ENCODE assay signal across 8 mouse cellular contexts in the genomic region with DNA sequence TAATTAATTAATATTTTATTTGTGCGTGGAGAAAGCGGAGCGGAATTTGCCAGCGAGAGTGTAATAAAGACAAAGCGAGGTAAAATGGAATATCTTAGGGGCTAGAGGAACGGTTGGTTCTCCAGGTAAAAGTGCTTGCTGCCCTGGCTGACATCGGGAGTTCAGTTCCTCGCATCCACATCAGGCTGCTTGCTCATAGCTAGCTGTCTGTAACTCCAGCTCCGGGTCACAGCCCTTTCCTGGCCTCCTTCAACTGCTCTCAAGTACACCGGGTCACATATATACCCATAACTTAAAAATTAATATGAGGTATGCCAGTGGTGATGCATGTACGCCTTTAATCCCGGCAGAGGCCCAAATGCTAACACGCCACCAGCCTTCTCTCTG. TPM values are rescaled to one million over a fixed set of nuclear protein-coding genes. Genes with fewer than 3 reads are reported as not detected.
DNase-seq lines count a peak whose midpoint lies in the region; ATAC-seq and TF ChIP-seq lines count a peak whose summit lies in the region.

No protein-coding gene starts in this region.

- 0 out of 2 replicates have a peak overlapping the region, but pooled peaks have one; percentile 8 for H3K27ac ChIP-seq in heart, embryonic 13.5 days (replicated peaks)
- H3K27ac ChIP-seq in ES-E14 (ENCODE audit: insufficient read depth, low read depth, low read length, poor library complexity, severe bottlenecking): no peak overlapping the region
- 0 out of 2 replicates have a peak overlapping the region, but pooled peaks have one; percentile 17 for H3K27ac ChIP-seq in heart, embryonic 16.5 days (ENCODE audit: low read length)
- H3K27ac ChIP-seq in liver, postnatal 0 days (ENCODE audit: low read depth): no peak overlapping the region; the same call in 1 of the 2 replicates

- no peaks in the 10 kb centered on the region for H3K9me3 ChIP-seq in heart, embryonic 13.5 days
- H3K9me3 ChIP-seq in ES-E14 (ENCODE audit: control insufficient read depth, insufficient read depth, low read depth, low read length): no peaks in the 10 kb centered on the region
- H3K9me3 ChIP-seq in heart, embryonic 16.5 days (replicated peaks; ENCODE audit: control insufficient read depth, low read length): no peaks in the 10 kb centered on the region
- no peaks in the 10 kb centered on the region for H3K9me3 ChIP-seq in liver, postnatal 0 days (ENCODE audit: low read length)

- no peak for DNase-seq in heart, postnatal 36 days
- DNase-seq in ES-E14 (ENCODE audit: low read depth, low spot score): no peak
- DNase-seq in liver, postnatal 0 days: no peak
- DNase-seq in yolk sac, embryonic 10.5 days (ENCODE audit: low spot score): no peak
- no peak for DNase-seq in adrenal gland, postnatal 4 days (ENCODE audit: low spot score in 2 of 2)
- no peak for DNase-seq in spleen, postnatal 36 days (ENCODE audit: low spot score in 2 of 2)

- no peak for TF ChIP-seq EP300 in liver, postnatal 0 days (IDR thresholded peaks at IDR 0.05; ENCODE audit: low read depth)

- peak overlapping the region; percentile 76 for H3K4me3 ChIP-seq in heart, embryonic 13.5 days
- H3K4me3 ChIP-seq in ES-E14 (ENCODE audit: insufficient read depth in 1 of 2, low read depth in 1 of 2, low read length in 2 of 2, poor library complexity in 1 of 2, severe bottlenecking in 1 of 2): peak overlapping the region; percentile 58 to 62
- H3K4me3 ChIP-seq in heart, embryonic 16.5 days (ENCODE audit: low read length): peak overlapping the region; percentile 42
- peak overlapping the region; percentile 98 for H3K4me3 ChIP-seq in liver, postnatal 0 days (ENCODE audit: low read depth, low read length)

- peaks cover 21% of the 10 kb centered on the region for H3K36me3 ChIP-seq in heart, embryonic 13.5 days
- H3K36me3 ChIP-seq in ES-E14 (ENCODE audit: control insufficient read depth, insufficient read depth, low read length, poor library complexity, severe bottlenecking): peaks cover 14% of the 10 kb centered on the region; the same call in 1 of the 2 replicates
- no peaks in the 10 kb centered on the region; the same call in 1 of the 2 replicates for H3K36me3 ChIP-seq in heart, embryonic 16.5 days (ENCODE audit: control insufficient read depth, insufficient read depth)
- H3K36me3 ChIP-seq in liver, postnatal 0 days (replicated peaks; ENCODE audit: insufficient read depth, low read length): peaks cover 8% of the 10 kb centered on the region

- peaks cover 55% of the 10 kb centered on the region for H3K4me1 ChIP-seq in heart, embryonic 13.5 days
- H3K4me1 ChIP-seq in ES-E14 (ENCODE audit: control insufficient read depth in 2 of 2, insufficient read depth in 2 of 2, low read length in 2 of 2, poor library complexity in 1 of 2): peaks cover 4 to 15% of the 10 kb centered on the region in 2 experiments
- H3K4me1 ChIP-seq in heart, embryonic 16.5 days (ENCODE audit: control insufficient read depth, insufficient read depth, low read length): peaks cover 37% of the 10 kb centered on the region
- peaks cover 38% of the 10 kb centered on the region for H3K4me1 ChIP-seq in liver, postnatal 0 days (ENCODE audit: insufficient read depth)

- ATAC-seq in heart, embryonic 13.5 days (ENCODE audit: extremely low read depth, insufficient number of reproducible peaks, low FRiP score, low TSS enrichment): no peak
- no peak for ATAC-seq in heart, embryonic 16.5 days (replicated peaks; ENCODE audit: extremely low read depth, insufficient read depth, low FRiP score)
- no peak for ATAC-seq in liver, postnatal 0 days

- H3K9ac ChIP-seq in heart, embryonic 13.5 days: peak overlapping the region; percentile 69
- H3K9ac ChIP-seq in ES-E14 (ENCODE audit: insufficient read depth, low read depth, low read length, poor library complexity, severe bottlenecking): peak overlapping the region; percentile 60
- peak overlapping the region; percentile 64 for H3K9ac ChIP-seq in heart, embryonic 16.5 days (ENCODE audit: low read length)
- H3K9ac ChIP-seq in liver, postnatal 0 days (replicated peaks): peak overlapping the region; percentile 55

- intact Hi-C loops in heart, postnatal 36 days (cut with DNase I): loop anchor here (5.0 kb wide), 1 partner anchor 80 kb away; a partner anchor contains a TSS

- H3K4me2 ChIP-seq in heart, embryonic 13.5 days: peak overlapping the region; percentile 64
- H3K4me2 ChIP-seq in heart, embryonic 16.5 days (ENCODE audit: low read depth, low read length): peak overlapping the region; percentile 62
- peak overlapping the region; percentile 67 for H3K4me2 ChIP-seq in liver, postnatal 0 days (ENCODE audit: low read depth, low read length)

- WGBS in heart, embryonic 13.5 days: 34% methylated on average over 13 of the region's 13 CpGs
- WGBS in heart, embryonic 16.5 days: 35% methylated on average over 13 of the region's 13 CpGs
- WGBS in liver, postnatal 0 days (ENCODE audit: insufficient replicate concordance): 35% methylated on average over 13 of the region's 13 CpGs

- in situ Hi-C loops in ES-E14 (cut with MboI; ENCODE audit: low sequenced_read_pairs in 2 of 2, unreplicated experiment in 2 of 2): no loop called here

- TF ChIP-seq CTCF in liver, postnatal 0 days (IDR thresholded peaks at IDR 0.05; ENCODE audit: low read depth): no peak

- H3K27me3 ChIP-seq in heart, embryonic 13.5 days (replicated peaks): no peaks in the 10 kb centered on the region
- no peaks in the 10 kb centered on the region for H3K27me3 ChIP-seq in heart, embryonic 16.5 days (ENCODE audit: control insufficient read depth, insufficient read depth, low read length)
- no peaks in the 10 kb centered on the region for H3K27me3 ChIP-seq in liver, postnatal 0 days (ENCODE audit: insufficient read depth, low read length)

TF ChIP-seq in ES-E14, 5 proteins besides CTCF, POLR2A, EP300 and RAD21:
- TF ChIP-seq ZC3H11A (IDR thresholded peaks at IDR 0.05; ENCODE audit: borderline replicate concordance, low read depth, low read length): no peak
- no peak for TF ChIP-seq ZNF384 (IDR thresholded peaks at IDR 0.05; ENCODE audit: low read depth, low read length)
- TF ChIP-seq CHD2 (IDR thresholded peaks at IDR 0.05; ENCODE audit: low read depth, low read length): no peak; the same call in 1 of the 2 replicates

RNA-seq across cellular contexts. Expression of a gene that starts 0.5 kb away (rescaled TPM):
- 85.0 and 87.6 TPM in 2 replicates for polyA plus RNA-seq in heart, embryonic 13.5 days (2015; fragmentation: Nextera tagmentation; extraction: Ambion mirVana)
- total RNA-seq in heart, postnatal 36 days (2021): 10 to 100 TPM; 15.4 to 17.3 TPM
- total RNA-seq in ES-E14 (2012; rRNA removed): 67.7 and 73.8 TPM in 2 replicates
- 81.1 and 82.8 TPM in 2 replicates for polyA plus RNA-seq in heart, embryonic 16.5 days (2015; fragmentation: Nextera tagmentation; extraction: Ambion mirVana)
- 35.9 and 37.1 TPM in 2 replicates for polyA plus RNA-seq in liver, postnatal 0 days (2015; fragmentation: Nextera tagmentation; extraction: Ambion mirVana)
- total RNA-seq in adrenal gland, postnatal 4 days (2021): 10 to 100 TPM; 66.3 to 67.4 TPM

RNA-seq across cellular contexts. Expression of a gene that starts 3.3 kb away (rescaled TPM):
- 14.1 and 14.2 TPM in 2 replicates for polyA plus RNA-seq in heart, embryonic 13.5 days (2015; fragmentation: Nextera tagmentation; extraction: Ambion mirVana)
- total RNA-seq in heart, postnatal 36 days (2021): 1 to 10 TPM; 1.3 to 1.5 TPM
- 48.3 and 57.9 TPM in 2 replicates for total RNA-seq in ES-E14 (2012; rRNA removed)
- polyA plus RNA-seq in heart, embryonic 16.5 days (2015; fragmentation: Nextera tagmentation; extraction: Ambion mirVana): 12.1 and 12.7 TPM in 2 replicates
- polyA plus RNA-seq in liver, postnatal 0 days (2015; fragmentation: Nextera tagmentation; extraction: Ambion mirVana): 4.9 and 6.5 TPM in 2 replicates
- 10 to 100 TPM; 15.6 to 16.2 TPM for total RNA-seq in adrenal gland, postnatal 4 days (2021)

RNA-seq across cellular contexts. Expression of a gene that starts 31.4 kb away (rescaled TPM):
- polyA plus RNA-seq in heart, embryonic 13.5 days (2015; fragmentation: Nextera tagmentation; extraction: Ambion mirVana): 62.1 and 68.1 TPM in 2 replicates
- total RNA-seq in heart, postnatal 36 days (2021): 10 to 100 TPM; 58.6 to 64.1 TPM
- total RNA-seq in ES-E14 (2012; rRNA removed): 39.0 and 61.5 TPM in 2 replicates
- 77.4 and 78.0 TPM in 2 replicates for polyA plus RNA-seq in heart, embryonic 16.5 days (2015; fragmentation: Nextera tagmentation; extraction: Ambion mirVana)
- polyA plus RNA-seq in liver, postnatal 0 days (2015; fragmentation: Nextera tagmentation; extraction: Ambion mirVana): 17.5 and 23.9 TPM in 2 replicates
- total RNA-seq in adrenal gland, postnatal 4 days (2021): 10 to 100 TPM; 91.6 to 91.9 TPM

RNA-seq across cellular contexts. Expression of a gene that starts 31.5 kb away (rescaled TPM):
- 11.9 and 14.6 TPM in 2 replicates for polyA plus RNA-seq in heart, embryonic 13.5 days (2015; fragmentation: Nextera tagmentation; extraction: Ambion mirVana)
- total RNA-seq in heart, postnatal 36 days (2021): 10 to 100 TPM; 15.5 to 16.4 TPM
- total RNA-seq in ES-E14 (2012; rRNA removed): 3.4 and 6.4 TPM in 2 replicates
- 16.6 and 17.9 TPM in 2 replicates for polyA plus RNA-seq in heart, embryonic 16.5 days (2015; fragmentation: Nextera tagmentation; extraction: Ambion mirVana)
- polyA plus RNA-seq in liver, postnatal 0 days (2015; fragmentation: Nextera tagmentation; extraction: Ambion mirVana): 14.3 and 16.8 TPM in 2 replicates
- 1 to 10 TPM; 9.3 to 9.4 TPM for total RNA-seq in adrenal gland, postnatal 4 days (2021)

RNA-seq across cellular contexts. Expression of a gene that starts 37.9 kb away (rescaled TPM):
- 37.8 and 44.2 TPM in 2 replicates for polyA plus RNA-seq in heart, embryonic 13.5 days (2015; fragmentation: Nextera tagmentation; extraction: Ambion mirVana)
- 10 to 100 TPM; 57.6 to 61.3 TPM for total RNA-seq in heart, postnatal 36 days (2021)
- 34.8 and 38.8 TPM in 2 replicates for total RNA-seq in ES-E14 (2012; rRNA removed)
- 44.9 and 46.2 TPM in 2 replicates for polyA plus RNA-seq in heart, embryonic 16.5 days (2015; fragmentation: Nextera tagmentation; extraction: Ambion mirVana)
- 19.1 and 20.5 TPM in 2 replicates for polyA plus RNA-seq in liver, postnatal 0 days (2015; fragmentation: Nextera tagmentation; extraction: Ambion mirVana)
- total RNA-seq in adrenal gland, postnatal 4 days (2021): 10 to 100 TPM; 74.6 to 76.8 TPM

Comparison
In these comparisons a context has a peak if more than half of its experiments do, and no peak if none do; other contexts are left out.
1. H3K27ac ChIP-seq: peak in heart, embryonic 13.5 days (single experiment) and heart, embryonic 16.5 days (single experiment); none in ES-E14 (single experiment) and liver, postnatal 0 days (single experiment).
2. H3K4me3 ChIP-seq: peak in every context shown above with its lines; median percentile 98 in liver, postnatal 0 days; 76 in heart, embryonic 13.5 days; 60 in ES-E14; 42 in heart, embryonic 16.5 days.
3. RNA of a gene that starts 3.3 kb away (total RNA-seq): 48.3 to 57.9 TPM in ES-E14 and 15.6 to 16.2 TPM in adrenal gland, postnatal 4 days; 1.3 to 1.5 TPM in heart, postnatal 36 days; every median in the first group is over 4 times any median in the second.
4. Peak in every context shown above with its lines, with median percentiles within 50 percentile points of each other: H3K4me2 ChIP-seq and H3K9ac ChIP-seq.